Mouse (Mus musculus): ENCODE data around the gene Olfr639. TPM values are rescaled to one million over a fixed set of nuclear protein-coding genes. Genes with fewer than 3 reads are reported as not detected.
"Not testable (repeated sequence)": the region's sequence is repeated elsewhere in the genome, so short reads cannot be mapped to it uniquely, and the experiment has no call there.

Gene Olfr639
- total RNA-seq, 1 experiment, result 0.45 TPM

GRCm38 (mm10) chr7:103999124-103999523 lies 18.0 kb downstream of the Olfr639 start:
- Histone ChIP-seq H3K4me1 (ENCODE audit: control insufficient read depth in 2 of 2, insufficient read depth in 2 of 2, low read length in 2 of 2, poor library complexity in 1 of 2) (no peaks in the 10 kb centered on the region), H3K36me3 (ENCODE audit: control insufficient read depth, insufficient read depth, low read length, poor library complexity, severe bottlenecking) (no peaks in the 10 kb centered on the region), H3K27ac (ENCODE audit: insufficient read depth, low read depth, low read length, poor library complexity, severe bottlenecking) (no peak overlapping the region), H3K9ac (ENCODE audit: insufficient read depth, low read depth, low read length, poor library complexity, severe bottlenecking) (no peak overlapping the region), H3K4me3 (ENCODE audit: insufficient read depth in 1 of 2, low read depth in 1 of 2, low read length in 2 of 2, poor library complexity in 1 of 2, severe bottlenecking in 1 of 2) (no peak overlapping the region), H3K9me3 (ENCODE audit: control insufficient read depth, insufficient read depth, low read depth, low read length) (no peaks in the 10 kb centered on the region)
- no peak for DNase-seq (ENCODE audit: low read depth, low spot score)
- TF ChIP-seq CHD2 (IDR thresholded peaks at IDR 0.05; ENCODE audit: low read depth, low read length) (no peak), MAFK (IDR thresholded peaks at IDR 0.05; ENCODE audit: insufficient read depth, low read depth, low read length) (no peak), ZNF384 (IDR thresholded peaks at IDR 0.05; ENCODE audit: low read depth, low read length) (no peak), HCFC1 (IDR thresholded peaks at IDR 0.05; ENCODE audit: borderline replicate concordance, insufficient read depth, low read length) (no peak), ZC3H11A (IDR thresholded peaks at IDR 0.05; ENCODE audit: borderline replicate concordance, low read depth, low read length) (no peak)
- in situ Hi-C loops (cut with MboI; ENCODE audit: low sequenced_read_pairs in 2 of 2, unreplicated experiment in 2 of 2), result no loop called here

- no peaks in the 10 kb centered on the region for H3K36me3 ChIP-seq (ENCODE audit: control insufficient read depth, insufficient read depth, low read length, poor library complexity, severe bottlenecking)
- no peak within 1 kb of the TSS for H3K9ac ChIP-seq (ENCODE audit: insufficient read depth, low read depth, low read length, poor library complexity, severe bottlenecking)
- DNase-seq (ENCODE audit: low read depth, low spot score), result no peak
- H3K9me3 ChIP-seq (ENCODE audit: control insufficient read depth, insufficient read depth, low read depth, low read length), result no peaks in the 10 kb centered on the region
- TF ChIP-seq ZC3H11A (IDR thresholded peaks at IDR 0.05; ENCODE audit: borderline replicate concordance, low read depth, low read length), result no peak
- no peak for TF ChIP-seq HCFC1 (IDR thresholded peaks at IDR 0.05; ENCODE audit: borderline replicate concordance, insufficient read depth, low read length)
- TF ChIP-seq CHD2 (IDR thresholded peaks at IDR 0.05; ENCODE audit: low read depth, low read length), result no peak
- no peak for TF ChIP-seq MAFK (IDR thresholded peaks at IDR 0.05; ENCODE audit: insufficient read depth, low read depth, low read length)
- no peak for TF ChIP-seq ZNF384 (IDR thresholded peaks at IDR 0.05; ENCODE audit: low read depth, low read length)
- no peak within 1 kb of the TSS for H3K4me3 ChIP-seq (ENCODE audit: insufficient read depth in 1 of 2, low read depth in 1 of 2, low read length in 2 of 2, poor library complexity in 1 of 2, severe bottlenecking in 1 of 2)
- no peaks in the 10 kb centered on the region for H3K4me1 ChIP-seq (ENCODE audit: control insufficient read depth in 2 of 2, insufficient read depth in 2 of 2, low read length in 2 of 2, poor library complexity in 1 of 2)
- H3K27ac ChIP-seq (ENCODE audit: insufficient read depth, low read depth, low read length, poor library complexity, severe bottlenecking), result no peak within 1 kb of the TSS
- in situ Hi-C loops (cut with MboI; ENCODE audit: low sequenced_read_pairs in 2 of 2, unreplicated experiment in 2 of 2), result no loop called here
Measured at GRCm38 (mm10) chr7:103998446-103998845, 18.7 kb downstream of the Olfr639 start, which contains the start of gene Olfr638. Gene Olfr638, plus strand, starts transcription at chr7:103998746.

GRCm38 (mm10) chr7:103971782-103972181 lies 45.3 kb downstream of the Olfr639 start:
- Histone ChIP-seq H3K27ac (ENCODE audit: insufficient read depth, low read depth, low read length, poor library complexity, severe bottlenecking) (no peak overlapping the region), H3K4me3 (ENCODE audit: insufficient read depth in 1 of 2, low read depth in 1 of 2, low read length in 2 of 2, poor library complexity in 1 of 2, severe bottlenecking in 1 of 2) (no peak overlapping the region), H3K9ac (ENCODE audit: insufficient read depth, low read depth, low read length, poor library complexity, severe bottlenecking) (no peak overlapping the region), H3K36me3 (ENCODE audit: control insufficient read depth, insufficient read depth, low read length, poor library complexity, severe bottlenecking) (no peaks in the 10 kb centered on the region), H3K4me1 (ENCODE audit: control insufficient read depth in 2 of 2, insufficient read depth in 2 of 2, low read length in 2 of 2, poor library complexity in 1 of 2) (no peaks in the 10 kb centered on the region), H3K9me3 (ENCODE audit: control insufficient read depth, insufficient read depth, low read depth, low read length) (no peaks in the 10 kb centered on the region)
- DNase-seq (ENCODE audit: low read depth, low spot score), result no peak
- in situ Hi-C loops (cut with MboI; ENCODE audit: low sequenced_read_pairs in 2 of 2, unreplicated experiment in 2 of 2), result no loop called here
- TF ChIP-seq HCFC1 (IDR thresholded peaks at IDR 0.05; ENCODE audit: borderline replicate concordance, insufficient read depth, low read length), result no peak
- TF ChIP-seq ZC3H11A (IDR thresholded peaks at IDR 0.05; ENCODE audit: borderline replicate concordance, low read depth, low read length), result no peak
- TF ChIP-seq MAFK (IDR thresholded peaks at IDR 0.05; ENCODE audit: insufficient read depth, low read depth, low read length), result no peak
- TF ChIP-seq ZNF384 (IDR thresholded peaks at IDR 0.05; ENCODE audit: low read depth, low read length), result no peak
- TF ChIP-seq CHD2 (IDR thresholded peaks at IDR 0.05; ENCODE audit: low read depth, low read length), result no peak

GRCm38 (mm10) chr7:103970852-103971251 lies 46.3 kb downstream of the Olfr639 start, which contains the start of gene Olfr635:
Gene Olfr635, plus strand, starts transcription at chr7:103971152.
- H3K36me3 ChIP-seq (ENCODE audit: control insufficient read depth, insufficient read depth, low read length, poor library complexity, severe bottlenecking), result no peaks in the 10 kb centered on the region
- TF ChIP-seq CHD2 (IDR thresholded peaks at IDR 0.05; ENCODE audit: low read depth, low read length) (no peak), ZC3H11A (IDR thresholded peaks at IDR 0.05; ENCODE audit: borderline replicate concordance, low read depth, low read length) (no peak), ZNF384 (IDR thresholded peaks at IDR 0.05; ENCODE audit: low read depth, low read length) (no peak), MAFK (IDR thresholded peaks at IDR 0.05; ENCODE audit: insufficient read depth, low read depth, low read length) (no peak), HCFC1 (IDR thresholded peaks at IDR 0.05; ENCODE audit: borderline replicate concordance, insufficient read depth, low read length) (no peak)
- no peak within 1 kb of the TSS for H3K27ac ChIP-seq (ENCODE audit: insufficient read depth, low read depth, low read length, poor library complexity, severe bottlenecking)
- H3K4me3 ChIP-seq (ENCODE audit: insufficient read depth in 1 of 2, low read depth in 1 of 2, low read length in 2 of 2, poor library complexity in 1 of 2, severe bottlenecking in 1 of 2), result no peak within 1 kb of the TSS
- no peaks in the 10 kb centered on the region for H3K9me3 ChIP-seq (ENCODE audit: control insufficient read depth, insufficient read depth, low read depth, low read length)
- H3K4me1 ChIP-seq (ENCODE audit: control insufficient read depth in 2 of 2, insufficient read depth in 2 of 2, low read length in 2 of 2, poor library complexity in 1 of 2), result no peaks in the 10 kb centered on the region
- in situ Hi-C loops (cut with MboI; ENCODE audit: low sequenced_read_pairs in 2 of 2, unreplicated experiment in 2 of 2), result no loop called here
- no peak for DNase-seq (ENCODE audit: low read depth, low spot score)
- H3K9ac ChIP-seq (ENCODE audit: insufficient read depth, low read depth, low read length, poor library complexity, severe bottlenecking), result no peak within 1 kb of the TSS

GRCm38 (mm10) chr7:103966873-103967272 lies 50.2 kb downstream of the Olfr639 start:
- DNase-seq (ENCODE audit: low read depth, low spot score); H3K4me1 ChIP-seq (ENCODE audit: control insufficient read depth in 2 of 2, insufficient read depth in 2 of 2, low read length in 2 of 2, poor library complexity in 1 of 2); H3K9me3 ChIP-seq (ENCODE audit: control insufficient read depth, insufficient read depth, low read depth, low read length); H3K36me3 ChIP-seq (ENCODE audit: control insufficient read depth, insufficient read depth, low read length, poor library complexity, severe bottlenecking); H3K27ac ChIP-seq (ENCODE audit: insufficient read depth, low read depth, low read length, poor library complexity, severe bottlenecking); H3K9ac ChIP-seq (ENCODE audit: insufficient read depth, low read depth, low read length, poor library complexity, severe bottlenecking); in situ Hi-C loops (cut with MboI; ENCODE audit: low sequenced_read_pairs in 2 of 2, unreplicated experiment in 2 of 2): not testable (repeated sequence)
- peak overlapping the region; percentile 40 to 50; a peak in 3 of 4 replicates for H3K4me3 ChIP-seq (ENCODE audit: insufficient read depth in 1 of 2, low read depth in 1 of 2, low read length in 2 of 2, poor library complexity in 1 of 2, severe bottlenecking in 1 of 2)

Other genes starting within 250 kb of the Olfr639 start
- gene Olfr69, start 245.7 kb downstream of the Olfr639 start, total RNA-seq (2012; rRNA removed), result not detected in 2 replicates
- not detected in 2 replicates for gene Olfr68, start 237.6 kb downstream of the Olfr639 start, total RNA-seq (2012; rRNA removed)
- not detected in 2 replicates for gene Olfr67, start 225.5 kb downstream of the Olfr639 start, total RNA-seq (2012; rRNA removed)
- not detected in 2 replicates for gene Hbb-bt, start 203.3 kb downstream of the Olfr639 start, total RNA-seq (2012; rRNA removed)
- gene Hbb-bs, start 189.2 kb downstream of the Olfr639 start, total RNA-seq (2012; rRNA removed), result not detected in 2 replicates
- not detected in 2 replicates for gene Hbb-bh2, start 176.8 kb downstream of the Olfr639 start, total RNA-seq (2012; rRNA removed)
- gene Hbb-bh1, start 174.1 kb downstream of the Olfr639 start, total RNA-seq (2012; rRNA removed), result not detected in 2 replicates
- not detected in 2 replicates for gene Hbb-y, start 164.1 kb downstream of the Olfr639 start, total RNA-seq (2012; rRNA removed)
- not detected in 2 replicates for gene Olfr66, start 131.1 kb downstream of the Olfr639 start, total RNA-seq (2012; rRNA removed)
- not detected in 2 replicates for gene Olfr64, start 122.8 kb downstream of the Olfr639 start, total RNA-seq (2012; rRNA removed)
- gene Olfr65, start 113.8 kb downstream of the Olfr639 start, total RNA-seq (2012; rRNA removed), result not detected in 2 replicates
- gene Olfr631, start 88.5 kb downstream of the Olfr639 start, total RNA-seq (2012; rRNA removed), result not detected in 2 replicates
- gene Olfr632, start 83.0 kb downstream of the Olfr639 start, total RNA-seq (2012; rRNA removed), result not detected in 2 replicates
- not detected in 2 replicates for gene Olfr633, start 72.9 kb downstream of the Olfr639 start, total RNA-seq (2012; rRNA removed)
- not detected in 2 replicates for gene Olfr635, start 46.2 kb downstream of the Olfr639 start, total RNA-seq (2012; rRNA removed)
- gene Olfr638, start 18.6 kb downstream of the Olfr639 start, total RNA-seq (2012; rRNA removed), result not detected in 2 replicates
- not detected in 2 replicates for gene Olfr640, start 8.3 kb upstream of the Olfr639 start, total RNA-seq (2012; rRNA removed)
- not detected in 2 replicates for gene Olfr641, start 18.1 kb upstream of the Olfr639 start, total RNA-seq (2012; rRNA removed)
- not detected in 2 replicates for gene Olfr642, start 35.4 kb upstream of the Olfr639 start, total RNA-seq (2012; rRNA removed)
- not detected in 2 replicates for gene 4930516K23Rik, start 44.1 kb upstream of the Olfr639 start, total RNA-seq (2012; rRNA removed)
- gene Olfr644, start 54.6 kb upstream of the Olfr639 start, total RNA-seq (2012; rRNA removed), result not detected in 2 replicates
- not detected in 2 replicates for gene Olfr645, start 68.2 kb upstream of the Olfr639 start, total RNA-seq (2012; rRNA removed)
- not detected in 2 replicates for gene Olfr646, start 87.6 kb upstream of the Olfr639 start, total RNA-seq (2012; rRNA removed)
- gene Ubqln5, start 112.5 kb upstream of the Olfr639 start, total RNA-seq (2012; rRNA removed), result not detected in 2 replicates
- not detected in 2 replicates for gene Olfr643, start 120.1 kb upstream of the Olfr639 start, total RNA-seq (2012; rRNA removed)
- not detected in 2 replicates for gene Ubqln3, start 126.0 kb upstream of the Olfr639 start, total RNA-seq (2012; rRNA removed)
- not detected in 2 replicates for gene Ubqlnl, start 133.3 kb upstream of the Olfr639 start, total RNA-seq (2012; rRNA removed)
- not detected in 2 replicates for gene Olfm5, start 147.5 kb upstream of the Olfr639 start, total RNA-seq (2012; rRNA removed)
- 0.04 and 0.05 TPM in 2 replicates for gene Olfr648, start 166.1 kb upstream of the Olfr639 start, total RNA-seq (2012; rRNA removed)
- not detected in 2 replicates for gene Olfr649, start 178.7 kb upstream of the Olfr639 start, total RNA-seq (2012; rRNA removed)
- 73.9 and 86.1 TPM in 2 replicates for gene Trim6, start 201.5 kb upstream of the Olfr639 start, total RNA-seq (2012; rRNA removed)
- gene Trim34a, start 227.2 kb upstream of the Olfr639 start, total RNA-seq (2012; rRNA removed), result 1.3 and 1.6 TPM in 2 replicates